Mouse (Mus musculus): ENCODE measurements around the gene Nxt2. TPM values are rescaled to one million over a fixed set of nuclear protein-coding genes. Genes with fewer than 3 reads are reported as not detected.

Gene Nxt2
- 1.3 and 1.8 TPM in 2 replicates for polyA plus RNA-seq (2012; rRNA removed)

- H3K27ac ChIP-seq (ENCODE audit: control insufficient read depth, insufficient read depth, low read depth, low read length) = peak within 1 kb of the TSS; percentile 93
- H3K4me3 ChIP-seq (ENCODE audit: control insufficient read depth, low read depth, low read length) = peak within 1 kb of the TSS; percentile 92
- no peaks in the 10 kb centered on the region for H3K36me3 ChIP-seq (ENCODE audit: control insufficient read depth, insufficient read depth, low read length)
- no peaks in the 10 kb centered on the region for H3K4me1 ChIP-seq (ENCODE audit: control insufficient read depth, insufficient read depth, low read length)
- no peaks in the 10 kb centered on the region for H3K27me3 ChIP-seq (ENCODE audit: control insufficient read depth, insufficient read depth, low read length)
- TF ChIP-seq CTCF (IDR thresholded peaks at IDR 0.05; ENCODE audit: control insufficient read depth, insufficient read depth, insufficient replicate concordance, low read depth, low read length) (no peak), POLR2A (IDR thresholded peaks at IDR 0.05; ENCODE audit: control insufficient read depth, low read depth, low read length) (no peak)
Measured at GRCm38 (mm10) chrX:142226542-142226941, at the start of gene Nxt2. Gene Nxt2 (plus strand): TSS chrX:142226770.

- Histone ChIP-seq H3K27me3 (ENCODE audit: control insufficient read depth, insufficient read depth, low read length) (no peaks in the 10 kb centered on the region), H3K4me3 (ENCODE audit: control insufficient read depth, low read depth, low read length) (no peak overlapping the region), H3K4me1 (ENCODE audit: control insufficient read depth, insufficient read depth, low read length) (no peaks in the 10 kb centered on the region), H3K27ac (ENCODE audit: control insufficient read depth, insufficient read depth, low read depth, low read length) (no peak overlapping the region), H3K36me3 (ENCODE audit: control insufficient read depth, insufficient read depth, low read length) (no peaks in the 10 kb centered on the region)
- no peak for TF ChIP-seq POLR2A (IDR thresholded peaks at IDR 0.05; ENCODE audit: control insufficient read depth, low read depth, low read length)
- TF ChIP-seq CTCF (IDR thresholded peaks at IDR 0.05; ENCODE audit: control insufficient read depth, insufficient read depth, insufficient replicate concordance, low read depth, low read length) = no peak
Measured at GRCm38 (mm10) chrX:142176981-142177380, 49.6 kb upstream of the Nxt2 start.

GRCm38 (mm10) chrX:142182026-142182425 lies 44.5 kb upstream of the Nxt2 start:
- Histone ChIP-seq H3K27me3 (ENCODE audit: control insufficient read depth, insufficient read depth, low read length) (no peaks in the 10 kb centered on the region), H3K4me3 (ENCODE audit: control insufficient read depth, low read depth, low read length) (no peak overlapping the region), H3K4me1 (ENCODE audit: control insufficient read depth, insufficient read depth, low read length) (no peaks in the 10 kb centered on the region), H3K36me3 (ENCODE audit: control insufficient read depth, insufficient read depth, low read length) (no peaks in the 10 kb centered on the region), H3K27ac (ENCODE audit: control insufficient read depth, insufficient read depth, low read depth, low read length) (no peak overlapping the region)
- TF ChIP-seq POLR2A (IDR thresholded peaks at IDR 0.05; ENCODE audit: control insufficient read depth, low read depth, low read length) (no peak), CTCF (IDR thresholded peaks at IDR 0.05; ENCODE audit: control insufficient read depth, insufficient read depth, insufficient replicate concordance, low read depth, low read length) (no peak)

GRCm38 (mm10) chrX:142189023-142189703 lies 37.4 kb upstream of the Nxt2 start:
- TF ChIP-seq POLR2A (IDR thresholded peaks at IDR 0.05; ENCODE audit: control insufficient read depth, low read depth, low read length) = no peak
- TF ChIP-seq CTCF (IDR thresholded peaks at IDR 0.05; ENCODE audit: control insufficient read depth, insufficient read depth, insufficient replicate concordance, low read depth, low read length) = peak; percentile 19; the same call in 1 of the 2 replicates
- no peaks in the 10 kb centered on the region for H3K4me1 ChIP-seq (ENCODE audit: control insufficient read depth, insufficient read depth, low read length)
- no peaks in the 10 kb centered on the region for H3K36me3 ChIP-seq (ENCODE audit: control insufficient read depth, insufficient read depth, low read length)
- H3K27ac ChIP-seq (ENCODE audit: control insufficient read depth, insufficient read depth, low read depth, low read length) = no peak overlapping the region; the same call in 1 of the 2 replicates
- H3K27me3 ChIP-seq (ENCODE audit: control insufficient read depth, insufficient read depth, low read length) = no peaks in the 10 kb centered on the region
- peak overlapping the region; percentile 35 for H3K4me3 ChIP-seq (ENCODE audit: control insufficient read depth, low read depth, low read length)

GRCm38 (mm10) chrX:142190355-142190754 lies 36.2 kb upstream of the Nxt2 start:
- Histone ChIP-seq H3K27ac (ENCODE audit: control insufficient read depth, insufficient read depth, low read depth, low read length) (no peak overlapping the region), H3K4me3 (ENCODE audit: control insufficient read depth, low read depth, low read length) (no peak overlapping the region), H3K27me3 (ENCODE audit: control insufficient read depth, insufficient read depth, low read length) (no peaks in the 10 kb centered on the region), H3K36me3 (ENCODE audit: control insufficient read depth, insufficient read depth, low read length) (no peaks in the 10 kb centered on the region), H3K4me1 (ENCODE audit: control insufficient read depth, insufficient read depth, low read length) (no peaks in the 10 kb centered on the region)
- TF ChIP-seq POLR2A (IDR thresholded peaks at IDR 0.05; ENCODE audit: control insufficient read depth, low read depth, low read length) (no peak), CTCF (IDR thresholded peaks at IDR 0.05; ENCODE audit: control insufficient read depth, insufficient read depth, insufficient replicate concordance, low read depth, low read length) (no peak)

GRCm38 (mm10) chrX:142194420-142194819 lies 32.1 kb upstream of the Nxt2 start:
- Histone ChIP-seq H3K27me3 (ENCODE audit: control insufficient read depth, insufficient read depth, low read length) (no peaks in the 10 kb centered on the region), H3K36me3 (ENCODE audit: control insufficient read depth, insufficient read depth, low read length) (no peaks in the 10 kb centered on the region), H3K27ac (ENCODE audit: control insufficient read depth, insufficient read depth, low read depth, low read length) (no peak overlapping the region), H3K4me1 (ENCODE audit: control insufficient read depth, insufficient read depth, low read length) (no peaks in the 10 kb centered on the region), H3K4me3 (ENCODE audit: control insufficient read depth, low read depth, low read length) (no peak overlapping the region)
- TF ChIP-seq POLR2A (IDR thresholded peaks at IDR 0.05; ENCODE audit: control insufficient read depth, low read depth, low read length) (no peak), CTCF (IDR thresholded peaks at IDR 0.05; ENCODE audit: control insufficient read depth, insufficient read depth, insufficient replicate concordance, low read depth, low read length) (no peak)

GRCm38 (mm10) chrX:142195551-142195950 lies 31.0 kb upstream of the Nxt2 start:
- Histone ChIP-seq H3K4me1 (ENCODE audit: control insufficient read depth, insufficient read depth, low read length) (no peaks in the 10 kb centered on the region), H3K36me3 (ENCODE audit: control insufficient read depth, insufficient read depth, low read length) (no peaks in the 10 kb centered on the region), H3K27ac (ENCODE audit: control insufficient read depth, insufficient read depth, low read depth, low read length) (no peak overlapping the region), H3K4me3 (ENCODE audit: control insufficient read depth, low read depth, low read length) (no peak overlapping the region), H3K27me3 (ENCODE audit: control insufficient read depth, insufficient read depth, low read length) (no peaks in the 10 kb centered on the region)
- TF ChIP-seq POLR2A (IDR thresholded peaks at IDR 0.05; ENCODE audit: control insufficient read depth, low read depth, low read length) (no peak), CTCF (IDR thresholded peaks at IDR 0.05; ENCODE audit: control insufficient read depth, insufficient read depth, insufficient replicate concordance, low read depth, low read length) (no peak)

Measured in testis, adult 2 months (tissue).